Mouse (Mus musculus): ENCODE measurements around the gene Tspan18. TPM values are rescaled to one million over a fixed set of nuclear protein-coding genes. Genes with fewer than 3 reads are reported as not detected.

Gene Tspan18
- polyA plus RNA-seq, 1 experiment from 2014 or later, result 23.0 TPM

- H3K4me1 ChIP-seq (replicated peaks), result peaks cover 9% of the 10 kb centered on the region; the same call in 1 of the 2 replicates
- no peaks in the 10 kb centered on the region for H3K9me3 ChIP-seq
- no peaks in the 10 kb centered on the region for H3K36me3 ChIP-seq
- no peak overlapping the region for H3K4me3 ChIP-seq (replicated peaks)
- no peaks in the 10 kb centered on the region for H3K27me3 ChIP-seq (replicated peaks)
- no peak for ATAC-seq
- no peak overlapping the region for H3K9ac ChIP-seq
- no peak overlapping the region for H3K27ac ChIP-seq
- WGBS, result 78% methylated on average over 3 of the region's 3 CpGs
- H3K4me2 ChIP-seq (replicated peaks), result no peak overlapping the region
These were observed 65.5 kb downstream of the Tspan18 start for GRCm38 (mm10) chr2:93268711-93269270.

DNA sequence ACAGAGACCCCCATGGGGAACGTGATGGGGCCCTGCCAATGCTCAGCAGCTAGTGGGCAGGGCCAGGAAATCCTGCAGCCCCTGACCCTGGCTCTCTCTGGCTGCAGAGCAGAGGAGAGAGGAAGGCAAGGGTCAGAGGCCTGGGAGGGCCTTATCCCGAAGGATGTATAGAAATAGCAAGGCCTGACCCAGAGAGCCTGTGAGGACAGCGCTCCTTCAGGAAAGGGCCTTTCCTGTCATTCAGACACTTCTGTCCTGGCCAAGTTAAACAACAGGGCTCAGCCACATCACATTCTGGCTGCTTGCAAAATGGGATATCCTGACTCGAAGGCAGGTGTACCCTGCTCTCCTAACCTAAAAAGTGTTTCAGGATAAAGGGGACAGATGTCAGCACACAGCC, 66.5 kb downstream of the Tspan18 start:
- no peak overlapping the region for H3K9ac ChIP-seq
- H3K27me3 ChIP-seq (replicated peaks), result no peaks in the 10 kb centered on the region
- H3K36me3 ChIP-seq, result no peaks in the 10 kb centered on the region
- no peaks in the 10 kb centered on the region for H3K9me3 ChIP-seq
- H3K4me2 ChIP-seq (replicated peaks), result no peak overlapping the region
- no peak overlapping the region for H3K27ac ChIP-seq
- H3K4me1 ChIP-seq (replicated peaks), result peaks cover 9% of the 10 kb centered on the region
- WGBS, result 55% methylated on average over 4 of the region's 4 CpGs
- ATAC-seq, result peak; percentile 30; the same call in 1 of the 2 replicates
- no peak overlapping the region for H3K4me3 ChIP-seq (replicated peaks)

DNA sequence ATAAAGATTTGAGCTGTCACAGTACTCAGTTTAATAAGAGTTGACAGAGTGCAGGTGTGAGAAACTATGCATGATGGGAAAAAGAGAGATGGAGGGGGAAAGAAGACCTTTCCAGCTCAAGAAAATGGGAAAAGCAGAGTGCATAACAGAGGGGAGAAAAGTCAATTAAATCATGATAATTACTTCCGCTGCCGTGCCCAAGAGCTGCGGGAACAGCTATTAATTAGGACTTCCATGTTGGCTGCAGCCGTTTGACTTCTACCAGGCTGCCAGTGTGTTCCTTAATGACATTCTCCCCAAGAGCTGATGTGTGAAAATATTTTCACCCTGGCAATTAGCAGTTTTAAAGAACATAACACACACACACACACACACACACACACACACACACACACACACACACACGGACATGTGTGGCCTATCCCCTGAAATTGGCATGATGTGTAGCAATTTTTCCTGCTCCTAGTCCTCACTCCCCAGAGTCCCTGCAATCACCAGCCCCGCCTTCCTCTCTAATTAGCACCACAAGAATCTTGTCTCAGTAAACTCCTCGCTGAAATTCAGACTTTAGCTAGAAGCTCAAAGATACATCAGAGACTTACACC, 67.6 kb downstream of the Tspan18 start:
- Histone ChIP-seq H3K27me3 (replicated peaks) (no peaks in the 10 kb centered on the region), H3K27ac (no peak overlapping the region), H3K4me3 (replicated peaks) (no peak overlapping the region), H3K9me3 (no peaks in the 10 kb centered on the region), H3K9ac (no peak overlapping the region), H3K4me1 (replicated peaks) (peaks cover 19% of the 10 kb centered on the region), H3K4me2 (replicated peaks) (no peak overlapping the region), H3K36me3 (no peaks in the 10 kb centered on the region)
- ATAC-seq, result no peak
- WGBS, result 66% methylated on average over 7 of the region's 7 CpGs

DNA sequence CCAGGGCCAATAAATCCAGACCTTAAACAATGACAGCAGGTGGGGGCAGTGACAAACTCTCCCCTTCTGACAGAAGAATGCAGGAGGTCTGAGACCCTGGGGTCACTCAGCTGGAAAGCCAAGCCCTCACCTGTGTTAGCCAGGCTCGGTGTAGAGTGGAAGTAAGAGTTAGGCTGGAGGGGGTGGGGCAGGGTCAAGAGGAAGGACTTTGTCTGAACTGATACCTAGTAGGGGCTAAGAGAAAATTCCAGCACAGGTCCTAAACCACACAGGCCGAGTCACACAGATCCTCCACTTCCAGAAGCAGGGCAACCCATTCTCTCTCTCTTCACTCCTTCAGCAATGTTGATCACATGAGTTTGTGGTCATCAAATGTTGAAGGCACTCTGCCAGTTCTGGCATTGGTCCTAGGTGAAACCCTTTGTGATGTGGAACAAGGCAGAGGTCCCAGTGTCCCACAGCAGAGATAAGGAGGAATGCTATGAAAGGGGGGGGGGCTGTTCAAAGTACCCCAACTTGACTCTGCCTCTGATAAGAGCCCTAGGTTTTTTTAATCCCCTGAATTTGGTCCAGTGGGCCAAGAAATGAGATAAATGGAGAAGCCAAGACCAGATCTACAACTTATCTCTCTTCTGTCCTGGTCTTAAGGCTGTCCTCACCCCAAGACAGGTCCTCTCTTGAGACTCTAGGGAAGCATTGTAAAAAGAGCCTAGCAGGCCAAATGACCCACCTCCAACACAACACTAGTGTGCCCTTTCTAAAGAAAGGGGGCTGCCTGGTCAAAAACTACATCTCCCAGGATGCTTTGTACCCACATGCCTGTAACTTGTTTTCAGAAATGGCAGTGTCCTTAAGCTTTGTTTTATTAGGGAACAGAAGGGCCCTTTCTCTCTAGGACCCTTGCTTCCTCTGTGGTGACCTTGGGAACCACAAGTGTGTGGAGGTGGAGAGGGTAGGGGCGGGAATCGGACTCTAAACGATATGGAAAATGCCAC, 71.7 kb downstream of the Tspan18 start:
- H3K9ac ChIP-seq, result no peak overlapping the region
- peaks cover 36% of the 10 kb centered on the region for H3K4me1 ChIP-seq (replicated peaks)
- H3K4me2 ChIP-seq (replicated peaks), result no peak overlapping the region; the same call in 1 of the 2 replicates
- no peaks in the 10 kb centered on the region for H3K36me3 ChIP-seq
- H3K9me3 ChIP-seq, result no peaks in the 10 kb centered on the region
- ATAC-seq, result peak; percentile 2; the same call in 1 of the 2 replicates
- 54% methylated on average over 5 of the region's 5 CpGs for WGBS
- H3K27ac ChIP-seq, result 0 out of 2 replicates have a peak overlapping the region, but pooled peaks have one; percentile 33
- no peaks in the 10 kb centered on the region for H3K27me3 ChIP-seq (replicated peaks)
- no peak overlapping the region for H3K4me3 ChIP-seq (replicated peaks)

DNA sequence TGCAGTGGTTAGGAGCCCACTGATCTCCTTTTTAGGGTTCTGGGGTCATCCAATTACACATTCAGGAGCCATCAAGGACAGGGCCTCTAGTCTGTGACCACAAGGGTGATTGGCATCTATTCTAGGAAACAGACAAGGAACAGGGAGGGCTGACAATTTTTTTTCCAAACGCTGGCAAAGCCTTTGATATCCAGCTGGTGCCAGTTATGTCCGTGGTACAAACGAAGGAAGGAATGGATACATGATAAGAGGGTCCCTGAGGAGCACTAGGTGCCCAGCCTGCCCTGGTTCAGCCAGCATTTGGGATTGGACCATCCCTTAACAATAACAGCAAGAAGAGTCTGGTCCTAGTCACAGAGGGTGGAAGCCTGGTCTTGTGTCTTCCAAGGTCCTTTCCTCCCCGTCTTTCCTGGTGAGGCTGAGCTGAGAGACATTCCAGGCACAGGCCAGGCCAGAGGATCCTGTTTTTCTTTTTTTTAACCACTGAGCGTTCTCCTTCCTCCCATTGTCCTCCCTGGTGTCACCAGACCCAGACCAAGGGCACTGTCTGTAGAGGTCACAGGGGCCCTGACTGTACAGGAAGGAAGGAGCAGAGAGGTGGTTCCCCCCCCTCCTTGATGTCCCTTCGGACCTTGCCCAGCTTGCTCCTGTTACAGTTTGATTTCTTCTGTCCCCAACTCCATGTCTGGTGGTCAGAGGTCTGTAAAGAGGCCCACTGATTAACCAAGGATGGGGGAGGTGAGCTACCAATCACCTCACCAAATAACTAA, 72.6 kb downstream of the Tspan18 start:
- ATAC-seq, result peak; percentile 46
- Histone ChIP-seq H3K4me1 (replicated peaks) (peaks cover 41% of the 10 kb centered on the region), H3K9ac (no peak overlapping the region), H3K4me3 (replicated peaks) (no peak overlapping the region), H3K27ac (0 out of 2 replicates have a peak overlapping the region, but pooled peaks have one; percentile 33), H3K36me3 (no peaks in the 10 kb centered on the region), H3K9me3 (no peaks in the 10 kb centered on the region), H3K4me2 (replicated peaks) (no peak overlapping the region; the same call in 1 of the 2 replicates), H3K27me3 (replicated peaks) (no peaks in the 10 kb centered on the region)
- 47% methylated on average over 6 of the region's 6 CpGs for WGBS

DNA sequence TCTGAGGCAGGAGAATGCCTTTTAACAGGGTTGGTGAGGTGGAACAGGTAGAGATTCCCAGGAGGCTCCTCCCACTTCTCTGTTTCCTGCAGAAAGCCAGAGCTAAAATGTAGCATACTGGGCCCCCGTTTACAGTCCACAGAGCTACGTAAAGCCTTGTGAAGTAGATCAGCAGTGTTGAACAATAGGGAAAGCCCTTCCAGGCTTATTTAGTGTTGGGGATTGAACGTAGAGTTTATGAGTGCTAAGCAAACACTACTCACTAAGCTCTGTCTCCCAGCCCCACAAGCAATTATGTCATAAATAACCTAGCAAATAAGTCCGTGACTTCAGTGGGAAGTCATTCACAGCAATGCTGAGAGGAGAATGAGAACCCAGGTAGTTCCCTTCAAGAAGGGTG, 76.7 kb downstream of the Tspan18 start:
- Histone ChIP-seq H3K4me3 (replicated peaks) (no peak overlapping the region), H3K36me3 (no peaks in the 10 kb centered on the region), H3K9ac (no peak overlapping the region), H3K27ac (peak overlapping the region; percentile 78), H3K9me3 (no peaks in the 10 kb centered on the region), H3K4me1 (replicated peaks) (peaks cover 46% of the 10 kb centered on the region), H3K27me3 (replicated peaks) (no peaks in the 10 kb centered on the region), H3K4me2 (replicated peaks) (0 out of 2 replicates have a peak overlapping the region, but pooled peaks have one; percentile 22)
- WGBS, result 32% methylated on average over 4 of the region's 4 CpGs
- peak; percentile 87 for ATAC-seq

- H3K9me3 ChIP-seq, result no peaks in the 10 kb centered on the region
- H3K9ac ChIP-seq, result no peak overlapping the region
- 51% methylated on average over 8 of the region's 8 CpGs for WGBS
- H3K36me3 ChIP-seq, result no peaks in the 10 kb centered on the region
- H3K27me3 ChIP-seq (replicated peaks), result no peaks in the 10 kb centered on the region
- no peak overlapping the region for H3K4me3 ChIP-seq (replicated peaks)
- ATAC-seq, result no peak
- H3K4me1 ChIP-seq (replicated peaks), result peaks cover 42% of the 10 kb centered on the region
- H3K4me2 ChIP-seq (replicated peaks), result no peak overlapping the region
- H3K27ac ChIP-seq, result peak overlapping the region; percentile 78
These were observed 77.4 kb downstream of the Tspan18 start for GRCm38 (mm10) chr2:93256735-93257405.

DNA sequence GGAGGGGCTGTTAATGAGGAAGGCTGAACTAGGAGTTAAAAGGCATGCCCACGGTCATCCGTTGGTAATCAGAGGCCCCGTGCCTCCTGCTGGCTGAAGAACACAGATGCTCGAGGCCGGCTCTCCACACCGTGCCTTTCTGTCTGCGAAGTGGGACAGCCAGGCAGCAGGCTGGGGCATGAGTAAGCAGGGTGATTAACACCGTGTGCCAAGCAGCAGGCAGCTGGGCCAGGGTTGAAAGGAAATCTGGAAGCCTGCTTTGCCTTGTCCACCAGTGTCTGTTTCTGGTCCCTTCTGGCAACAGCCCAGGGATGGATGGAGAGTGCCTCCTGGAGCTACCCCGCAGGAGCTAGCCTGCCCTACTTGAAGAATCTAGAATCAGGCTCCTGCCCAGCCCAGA, 81.9 kb downstream of the Tspan18 start:
- no peaks in the 10 kb centered on the region for H3K36me3 ChIP-seq
- no peak overlapping the region for H3K9ac ChIP-seq
- H3K4me2 ChIP-seq (replicated peaks), result no peak overlapping the region
- H3K4me3 ChIP-seq (replicated peaks), result no peak overlapping the region
- 49% methylated on average over 9 of the region's 9 CpGs for WGBS
- no peak overlapping the region for H3K27ac ChIP-seq
- ATAC-seq, result no peak
- no peaks in the 10 kb centered on the region for H3K27me3 ChIP-seq (replicated peaks)
- no peaks in the 10 kb centered on the region for H3K9me3 ChIP-seq
- H3K4me1 ChIP-seq (replicated peaks), result peaks cover 19% of the 10 kb centered on the region

- ATAC-seq, result no peak
- H3K9me3 ChIP-seq, result no peaks in the 10 kb centered on the region
- H3K4me3 ChIP-seq (replicated peaks), result no peak overlapping the region
- H3K27me3 ChIP-seq (replicated peaks), result no peaks in the 10 kb centered on the region
- no peaks in the 10 kb centered on the region for H3K36me3 ChIP-seq
- H3K4me2 ChIP-seq (replicated peaks), result no peak overlapping the region
- 0 out of 2 replicates have a peak, but pooled peaks cover 9% of the 10 kb centered on the region for H3K4me1 ChIP-seq (replicated peaks)
- no peak overlapping the region for H3K27ac ChIP-seq
- no peak overlapping the region for H3K9ac ChIP-seq
- WGBS, result 92% methylated on average over 7 of the region's 7 CpGs
These were observed 83.7 kb downstream of the Tspan18 start for GRCm38 (mm10) chr2:93250611-93251010.

- no peak for ATAC-seq
- Histone ChIP-seq H3K9me3 (no peaks in the 10 kb centered on the region), H3K27ac (no peak overlapping the region), H3K4me1 (replicated peaks) (0 out of 2 replicates have a peak, but pooled peaks cover 9% of the 10 kb centered on the region), H3K9ac (no peak overlapping the region), H3K4me3 (replicated peaks) (no peak overlapping the region), H3K27me3 (replicated peaks) (no peaks in the 10 kb centered on the region), H3K4me2 (replicated peaks) (no peak overlapping the region), H3K36me3 (no peaks in the 10 kb centered on the region)
- 79% methylated on average over 6 of the region's 6 CpGs for WGBS
These were observed 85.2 kb downstream of the Tspan18 start for GRCm38 (mm10) chr2:93249058-93249457.

- H3K36me3 ChIP-seq, result no peaks in the 10 kb centered on the region
- ATAC-seq, result no peak
- H3K4me1 ChIP-seq (replicated peaks), result 0 out of 2 replicates have a peak, but pooled peaks cover 3% of the 10 kb centered on the region
- H3K9ac ChIP-seq, result no peak overlapping the region
- no peaks in the 10 kb centered on the region for H3K9me3 ChIP-seq
- H3K4me2 ChIP-seq (replicated peaks), result no peak overlapping the region
- H3K27ac ChIP-seq, result no peak overlapping the region
- 83% methylated on average over 8 of the region's 8 CpGs for WGBS
- H3K27me3 ChIP-seq (replicated peaks), result no peaks in the 10 kb centered on the region
- no peak overlapping the region for H3K4me3 ChIP-seq (replicated peaks)
These were observed 90.2 kb downstream of the Tspan18 start for GRCm38 (mm10) chr2:93244090-93244443.
